Mouse (Mus musculus): ENCODE results near the gene Zfp229. TPM values are rescaled to one million over a fixed set of nuclear protein-coding genes. Genes with fewer than 3 reads are reported as not detected.
"Not testable (repeated sequence)": the region's sequence is repeated elsewhere in the genome, so short reads cannot be mapped to it uniquely, and the experiment has no call there.

Gene Zfp229
- 9.9 and 10.6 TPM in 2 replicates for polyA plus RNA-seq (2016; fragmentation: Nextera tagmentation; extraction: Ambion mirVana)

- H3K4me3 ChIP-seq; H3K27me3 ChIP-seq (replicated peaks); H3K27ac ChIP-seq; H3K9ac ChIP-seq; H3K36me3 ChIP-seq; ATAC-seq (ENCODE audit: low FRiP score, low read depth); H3K9me3 ChIP-seq; H3K4me1 ChIP-seq; H3K4me2 ChIP-seq (replicated peaks): not testable (repeated sequence)
- WGBS, result 90% methylated on average over 18 of the region's 22 CpGs
Observed at GRCm38 (mm10) chr17:21730495-21730894, at the start of gene Zfp229. Gene Zfp229, plus strand, starts transcription at chr17:21730795.

- Histone ChIP-seq H3K27me3 (replicated peaks) (no peaks in the 10 kb centered on the region), H3K4me2 (replicated peaks) (no peak within 1 kb of the TSS), H3K4me1 (no peaks in the 10 kb centered on the region), H3K9ac (no peak within 1 kb of the TSS), H3K27ac (no peak within 1 kb of the TSS), H3K36me3 (peaks cover 37% of the 10 kb centered on the region), H3K9me3 (no peaks in the 10 kb centered on the region), H3K4me3 (no peak within 1 kb of the TSS)
- ATAC-seq (ENCODE audit: low FRiP score, low read depth), result no peak
- 94% methylated on average over 3 of the region's 3 CpGs for WGBS
Observed at GRCm38 (mm10) chr17:21691560-21691959, 39.0 kb upstream of the Zfp229 start, which contains the start of gene Gm10226. Gene Gm10226, plus strand, starts transcription at chr17:21691860.

- H3K36me3 ChIP-seq, result peaks cover 37% of the 10 kb centered on the region
- 83% methylated on average over 3 of the region's 3 CpGs for WGBS
Observed at GRCm38 (mm10) chr17:21693342-21693741, 37.3 kb upstream of the Zfp229 start.

GRCm38 (mm10) chr17:21696073-21696472 lies 34.5 kb upstream of the Zfp229 start:
- ATAC-seq (ENCODE audit: low FRiP score, low read depth), result no peak
- no peaks in the 10 kb centered on the region for H3K4me1 ChIP-seq
- H3K4me3 ChIP-seq, result no peak overlapping the region

More at GRCm38 (mm10) chr17:21693342-21693741, 37.3 kb upstream of the Zfp229 start:
- H3K4me1 ChIP-seq, result no peaks in the 10 kb centered on the region
- H3K27ac ChIP-seq, result no peak overlapping the region
- H3K9ac ChIP-seq, result no peak overlapping the region
- H3K27me3 ChIP-seq (replicated peaks), result no peaks in the 10 kb centered on the region
- H3K9me3 ChIP-seq, result no peaks in the 10 kb centered on the region
- H3K4me2 ChIP-seq (replicated peaks), result no peak overlapping the region
- no peak for ATAC-seq (ENCODE audit: low FRiP score, low read depth)
- H3K4me3 ChIP-seq, result no peak overlapping the region

GRCm38 (mm10) chr17:21702281-21703240 lies 28.0 kb upstream of the Zfp229 start:
- H3K9me3 ChIP-seq, result no peaks in the 10 kb centered on the region
- no peak overlapping the region for H3K27ac ChIP-seq
- no peaks in the 10 kb centered on the region for H3K4me1 ChIP-seq
- H3K4me2 ChIP-seq (replicated peaks), result no peak overlapping the region
- WGBS, result 60% methylated on average over 5 of the region's 5 CpGs
- H3K9ac ChIP-seq, result no peak overlapping the region
- no peak overlapping the region for H3K4me3 ChIP-seq
- no peaks in the 10 kb centered on the region for H3K36me3 ChIP-seq
- ATAC-seq (ENCODE audit: low FRiP score, low read depth), result no peak
- no peaks in the 10 kb centered on the region for H3K27me3 ChIP-seq (replicated peaks)

More at GRCm38 (mm10) chr17:21696073-21696472, 34.5 kb upstream of the Zfp229 start:
- Histone ChIP-seq H3K36me3 (peaks cover 15% of the 10 kb centered on the region), H3K9ac (no peak overlapping the region), H3K4me2 (replicated peaks) (no peak overlapping the region), H3K9me3 (no peaks in the 10 kb centered on the region), H3K27me3 (replicated peaks) (no peaks in the 10 kb centered on the region), H3K27ac (no peak overlapping the region)

- H3K27me3 ChIP-seq (replicated peaks), result no peaks in the 10 kb centered on the region
- no peaks in the 10 kb centered on the region for H3K9me3 ChIP-seq
- H3K27ac ChIP-seq, result no peak overlapping the region
- no peak overlapping the region for H3K4me2 ChIP-seq (replicated peaks)
- H3K36me3 ChIP-seq, result no peaks in the 10 kb centered on the region
- H3K9ac ChIP-seq, result no peak overlapping the region
- H3K4me1 ChIP-seq, result peaks cover 2% of the 10 kb centered on the region; the same call in 1 of the 2 replicates
- no peak overlapping the region for H3K4me3 ChIP-seq
- no peak for ATAC-seq (ENCODE audit: low FRiP score, low read depth)
- 85% methylated on average over 1 of the region's 1 CpGs for WGBS
Observed at GRCm38 (mm10) chr17:21703414-21703813, 27.2 kb upstream of the Zfp229 start.

- Histone ChIP-seq H3K4me2 (replicated peaks) (peak within 1 kb of the TSS; percentile 61), H3K27me3 (replicated peaks) (no peaks in the 10 kb centered on the region), H3K27ac (peak within 1 kb of the TSS; percentile 67), H3K9ac (peak within 1 kb of the TSS; percentile 67), H3K4me3 (peak within 1 kb of the TSS; percentile 60), H3K4me1 (peaks cover 8% of the 10 kb centered on the region; the same call in 1 of the 2 replicates), H3K36me3 (peaks cover 12% of the 10 kb centered on the region), H3K9me3 (no peaks in the 10 kb centered on the region)
- WGBS, result 6% methylated on average over 26 of the region's 26 CpGs
- ATAC-seq (ENCODE audit: low FRiP score, low read depth), result peak; percentile 95
Observed at GRCm38 (mm10) chr17:21707343-21707996, 23.1 kb upstream of the Zfp229 start, which contains the start of gene Zfp760. Gene Zfp760, plus strand, starts transcription at chr17:21707741.

GRCm38 (mm10) chr17:21708401-21708800 lies 22.2 kb upstream of the Zfp229 start:
- Histone ChIP-seq H3K27me3 (replicated peaks) (no peaks in the 10 kb centered on the region), H3K9me3 (no peaks in the 10 kb centered on the region), H3K4me3 (peak overlapping the region; percentile 60), H3K4me2 (replicated peaks) (peak overlapping the region; percentile 61), H3K36me3 (peaks cover 16% of the 10 kb centered on the region), H3K9ac (peak overlapping the region; percentile 67), H3K4me1 (peaks cover 8% of the 10 kb centered on the region; the same call in 1 of the 2 replicates), H3K27ac (no peak overlapping the region)
- ATAC-seq (ENCODE audit: low FRiP score, low read depth), result no peak
- WGBS, result 45% methylated on average over 2 of the region's 2 CpGs

GRCm38 (mm10) chr17:21733049-21733448 lies 2.5 kb downstream of the Zfp229 start:
- Histone ChIP-seq H3K4me1 (peaks cover 8% of the 10 kb centered on the region), H3K9ac (peak overlapping the region; percentile 74; the same call in 1 of the 2 replicates), H3K4me2 (replicated peaks) (peak overlapping the region; percentile 56), H3K27ac (0 out of 2 replicates have a peak overlapping the region, but pooled peaks have one; percentile 26), H3K9me3 (no peaks in the 10 kb centered on the region), H3K4me3 (peak overlapping the region; percentile 64; the same call in 1 of the 2 replicates), H3K36me3 (no peaks in the 10 kb centered on the region), H3K27me3 (replicated peaks) (no peaks in the 10 kb centered on the region)
- WGBS, result 85% methylated on average over 4 of the region's 4 CpGs
- ATAC-seq (ENCODE audit: low FRiP score, low read depth), result no peak

GRCm38 (mm10) chr17:21733529-21734031 lies 3.0 kb downstream of the Zfp229 start:
- Histone ChIP-seq H3K9ac (peak overlapping the region; percentile 74), H3K27me3 (replicated peaks) (no peaks in the 10 kb centered on the region), H3K27ac (0 out of 2 replicates have a peak overlapping the region, but pooled peaks have one; percentile 26), H3K4me1 (peaks cover 8% of the 10 kb centered on the region), H3K4me3 (peak overlapping the region; percentile 64), H3K9me3 (no peaks in the 10 kb centered on the region), H3K4me2 (replicated peaks) (peak overlapping the region; percentile 56), H3K36me3 (no peaks in the 10 kb centered on the region)
- under 1% methylated on average over 27 of the region's 27 CpGs for WGBS
- peak; percentile 98 for ATAC-seq (ENCODE audit: low FRiP score, low read depth)

GRCm38 (mm10) chr17:21752791-21753190 lies 22.2 kb downstream of the Zfp229 start:
- Histone ChIP-seq H3K4me2 (replicated peaks) (no peak overlapping the region), H3K27me3 (replicated peaks) (no peaks in the 10 kb centered on the region), H3K4me3 (no peak overlapping the region), H3K4me1 (peaks cover 10% of the 10 kb centered on the region), H3K9me3 (no peaks in the 10 kb centered on the region), H3K36me3 (peaks cover 2% of the 10 kb centered on the region; the same call in 1 of the 2 replicates), H3K27ac (no peak overlapping the region), H3K9ac (no peak overlapping the region)
- no peak for ATAC-seq (ENCODE audit: low FRiP score, low read depth)
- WGBS, result 71% methylated on average over 2 of the region's 2 CpGs
